Mouse (Mus musculus): Measurements from ENCODE around the gene Kank1.

DNA sequence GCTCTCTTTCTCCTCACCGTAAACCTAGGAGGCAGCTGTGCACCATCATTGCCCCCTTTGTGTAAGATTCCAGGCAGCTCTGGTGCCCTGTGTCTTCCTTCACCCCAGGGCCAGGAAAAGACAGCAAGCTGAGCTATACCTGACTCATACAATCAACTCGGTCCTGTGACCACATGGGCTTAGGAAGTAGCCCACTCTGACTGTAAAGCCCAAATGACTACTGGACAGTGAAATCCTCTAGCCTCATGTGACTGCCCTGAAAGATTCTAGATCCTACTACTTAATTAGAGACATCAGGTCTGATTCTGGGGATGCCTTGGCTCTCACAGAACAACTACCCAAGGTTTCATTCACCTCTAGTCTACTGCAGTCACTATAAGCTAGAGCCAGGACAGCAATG is 209.9 kb downstream of the Kank1 start:
- TF ChIP-seq CTCF (IDR thresholded peaks at IDR 0.05; ENCODE audit: low read depth) (no peak), EP300 (IDR thresholded peaks at IDR 0.05; ENCODE audit: low read depth) (no peak)

Data from heart, postnatal 0 days (tissue).